Mouse (Mus musculus): Measurements from ENCODE around the gene Fbxo17.

DNA sequence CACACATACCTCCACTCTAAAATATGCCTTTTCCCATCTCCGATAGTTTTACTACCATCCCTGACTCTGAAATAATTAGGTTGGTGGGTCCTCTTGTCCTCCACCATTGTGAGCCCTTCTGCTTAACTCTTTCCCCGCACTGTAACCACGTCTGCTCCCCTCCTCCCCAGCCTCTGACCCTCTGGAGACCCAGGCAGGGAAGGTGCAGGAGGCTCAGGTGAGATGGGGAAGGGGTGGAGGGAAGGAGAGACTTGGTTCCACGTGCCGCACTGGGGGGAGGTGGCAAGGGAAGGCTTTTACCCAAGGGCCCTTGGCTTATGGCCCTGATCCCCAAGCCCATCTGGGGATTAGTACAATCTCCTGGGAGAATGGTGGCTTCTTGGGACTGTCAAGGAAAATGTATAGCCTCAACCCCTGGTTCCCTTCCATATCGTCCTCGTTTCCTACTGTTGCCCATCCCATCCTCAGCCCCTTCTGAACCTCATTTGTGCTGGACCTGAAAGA lies 50.9 kb downstream of the Fbxo17 start, which contains the start of gene Nfkbib:
- TF ChIP-seq CTCF (IDR thresholded peaks at IDR 0.05; ENCODE audit: control insufficient read depth, insufficient read depth, low read length) = no peak
- no peak for TF ChIP-seq POLR2A (IDR thresholded peaks at IDR 0.05; ENCODE audit: borderline replicate concordance, control insufficient read depth, low read depth, low read length)

Data from bone marrow, adult 2 months (tissue).